Mouse (Mus musculus) midbrain, embryonic 14.5 days (tissue): Measurements from ENCODE around the gene Srp9. TPM values are rescaled to one million over a fixed set of nuclear protein-coding genes. Genes with fewer than 3 reads are reported as not detected.
A peak's percentile ranks its signal among the peaks of the same experiment; 100 is the strongest.

ENCODE experiments used
- ATAC-seq: fragments of 200-750 bp; cut with Nextera tagmentation; 2 replicates; pipeline ENCODE4 v1.8.0; 2017; ENCODE audit warnings: moderate number of reproducible peaks, moderate library complexity; ENCODE audit not compliant: low FRiP score, low TSS enrichment
- DNase-seq: peaks from one replicate; pipeline ENCODE4 v3.0.0-alpha.2; 2015
- H3K27ac ChIP-seq: fragments of 300-500 bp; sonication (generic); replicated peaks from 2 replicates; pipeline ENCODE4 v1.5.1; 2014; ENCODE audit warnings: mild to moderate bottlenecking, low read depth, low read length, moderate library complexity
- H3K27me3 ChIP-seq: fragments of 300-500 bp; sonication (generic); 2 replicates; pipeline ENCODE4 v1.6.1; 2014; ENCODE audit warnings: low read length, control low read depth, mixed read lengths; ENCODE audit not compliant: control insufficient read depth, insufficient read depth
- H3K36me3 ChIP-seq: fragments of 300-500 bp; sonication (generic); 2 replicates; pipeline ENCODE4 v1.6.1; 2014; ENCODE audit warnings: low read length, control low read depth; ENCODE audit not compliant: control insufficient read depth, insufficient read depth
- H3K4me1 ChIP-seq: fragments of 300-500 bp; sonication (generic); 2 replicates; pipeline ENCODE4 v1.6.1; 2014; ENCODE audit warnings: mild to moderate bottlenecking, antibody characterized with exemption, low read length, control low read depth; ENCODE audit not compliant: control insufficient read depth, insufficient read depth
- H3K4me2 ChIP-seq: fragments of 300-500 bp; sonication (generic); 2 replicates; pipeline ENCODE4 v1.6.1; 2014; ENCODE audit warnings: mild to moderate bottlenecking, low read length, moderate library complexity
- H3K4me3 ChIP-seq: fragments of 300-500 bp; sonication (generic); replicated peaks from 2 replicates; pipeline ENCODE4 v1.5.1; 2014; ENCODE audit warnings: low read depth, low read length
- H3K9ac ChIP-seq: fragments of 300-500 bp; sonication (generic); replicated peaks from 2 replicates; pipeline ENCODE4 v1.6.1; 2014; ENCODE audit warnings: mild to moderate bottlenecking, low read length, moderate library complexity
- H3K9me3 ChIP-seq: fragments of 300-500 bp; sonication (generic); 2 replicates; pipeline ENCODE4 v1.6.1; 2016; ENCODE audit warnings: low read length, control low read depth, mixed read lengths; ENCODE audit not compliant: control insufficient read depth
- WGBS: fragments of 180-500 bp; shearing (Covaris S2); extraction: QIAGEN DNeasy Blood & Tissue Kit; methylation state at CpG from one replicate; pipeline ENCODE4 v1.1.7; 2014; 5-methylcytosine and 5-hydroxymethylcytosine counted together
- polyA plus RNA-seq: library from polyadenylated mRNA; unstranded; fragments of >200 nt; fragmentation: Nextera tagmentation; extraction: Ambion mirVana; gene quantifications from 2 replicates; pipeline ENCODE4 v1.2.1, GENCODE M21; 2014

Gene Srp9
- polyA plus RNA-seq, 1 experiment from 2014 or later: 151 TPM

DNA sequence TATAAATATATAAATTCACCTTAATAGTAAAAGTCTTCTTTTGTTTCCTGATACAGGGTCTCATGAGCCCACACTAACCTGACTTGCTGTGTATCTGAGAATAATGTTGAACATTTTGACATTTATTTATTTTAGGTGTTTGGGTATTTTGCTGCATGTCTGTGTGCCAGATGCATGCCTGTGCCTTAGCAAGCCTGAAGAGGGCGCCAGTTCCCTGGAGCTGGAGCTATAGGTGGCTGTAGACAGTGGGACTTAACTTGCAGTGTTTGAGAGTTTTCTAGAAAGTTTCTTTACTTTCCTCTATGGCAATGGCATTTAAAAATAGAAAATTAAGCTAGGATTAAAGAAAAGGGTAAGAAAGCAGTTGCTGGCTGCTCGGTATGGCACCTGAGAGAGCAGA lies 6.3 kb downstream of the Srp9 start:
- no peak overlapping the region for H3K4me3 ChIP-seq
- ATAC-seq: no peak
- 59% methylated on average over 2 of the region's 2 CpGs for whole genome bisulfite sequencing

DNA sequence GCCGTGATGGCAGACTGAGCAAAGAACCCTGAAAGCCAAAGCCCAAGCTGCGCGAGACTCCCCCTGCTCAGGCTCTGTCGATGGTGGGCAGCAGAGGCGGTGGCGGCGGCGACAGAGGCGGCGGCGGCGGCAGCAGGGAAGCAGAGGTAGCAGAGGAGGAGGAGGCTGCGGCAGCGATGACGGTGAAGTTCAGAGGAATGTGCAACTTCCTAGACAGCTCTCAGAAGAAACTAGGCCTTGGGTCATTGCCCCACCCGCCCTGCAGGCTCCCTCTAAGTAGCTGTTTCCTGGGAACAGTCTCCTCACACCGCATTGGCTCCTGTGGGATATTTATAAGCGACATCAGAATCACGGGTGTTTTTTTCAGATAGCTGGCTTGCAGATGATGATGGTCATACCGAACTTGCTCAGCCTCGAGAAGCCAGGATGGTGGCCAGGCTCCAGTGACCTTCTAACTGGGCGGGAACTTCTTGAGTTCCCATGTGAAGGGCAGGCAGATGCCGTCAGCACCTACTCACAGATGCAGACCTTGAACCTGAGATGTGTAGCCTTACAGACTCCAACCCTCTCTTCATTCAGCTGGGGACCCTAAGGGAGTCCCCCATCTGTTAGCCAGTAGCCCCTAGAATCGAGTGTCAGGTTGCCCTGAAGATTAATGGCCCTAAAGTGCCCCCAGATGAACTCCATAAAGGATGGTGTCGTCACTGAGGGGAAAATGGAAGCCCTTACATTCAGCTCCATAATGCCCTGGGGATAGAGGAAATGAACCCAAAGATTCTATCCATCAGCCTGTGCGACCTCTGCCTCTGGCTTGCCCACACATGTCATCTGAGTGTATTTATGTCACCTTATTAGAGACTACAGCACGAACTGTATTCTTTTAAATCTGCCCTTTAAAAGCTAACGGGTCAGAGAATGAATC lies 12.9 kb downstream of the Srp9 start:
- no peak overlapping the region for H3K4me3 ChIP-seq
- H3K36me3 ChIP-seq: peaks cover 4% of the 10 kb centered on the region
- 68% methylated on average over 28 of the region's 28 CpGs for WGBS
- no peak overlapping the region for H3K4me2 ChIP-seq
- DNase-seq (no peak), ATAC-seq (no peak)
- H3K27me3 ChIP-seq: no peaks in the 10 kb centered on the region
- H3K9me3 ChIP-seq: no peaks in the 10 kb centered on the region
- H3K4me1 ChIP-seq: no peaks in the 10 kb centered on the region
- H3K9ac ChIP-seq: no peak overlapping the region
- no peak overlapping the region for H3K27ac ChIP-seq

More for the DNA sequence above, 6.3 kb downstream of the Srp9 start:
- Histone ChIP-seq H3K4me2 (no peak overlapping the region), H3K9ac (no peak overlapping the region), H3K4me1 (peaks cover 5% of the 10 kb centered on the region; the same call in 1 of the 2 replicates), H3K27me3 (no peaks in the 10 kb centered on the region), H3K27ac (no peak overlapping the region), H3K36me3 (peaks cover 23% of the 10 kb centered on the region), H3K9me3 (no peaks in the 10 kb centered on the region)
- peak; percentile 53 for DNase-seq

DNA sequence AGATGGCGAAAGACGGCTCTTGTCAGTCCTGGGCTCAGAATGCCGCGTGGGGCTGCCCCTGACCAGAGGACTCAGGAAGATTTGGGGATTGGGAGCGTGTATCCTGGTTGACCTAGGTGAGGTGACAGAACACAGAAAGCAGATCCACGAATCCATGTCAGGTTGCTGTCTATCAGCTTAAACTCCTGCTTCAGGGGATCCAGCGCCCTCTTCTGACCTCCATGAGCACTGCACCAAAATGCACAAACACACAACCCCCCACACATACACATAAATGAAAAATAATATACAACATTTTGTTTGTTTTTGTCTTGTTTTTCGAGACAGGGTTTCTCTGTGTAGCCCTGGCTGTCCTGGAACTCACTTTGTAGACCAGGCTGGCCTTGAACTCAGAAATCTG lies 13.6 kb downstream of the Srp9 start:
- H3K4me3 ChIP-seq: no peak overlapping the region
- DNase-seq: no peak
- H3K27ac ChIP-seq: no peak overlapping the region

DNA sequence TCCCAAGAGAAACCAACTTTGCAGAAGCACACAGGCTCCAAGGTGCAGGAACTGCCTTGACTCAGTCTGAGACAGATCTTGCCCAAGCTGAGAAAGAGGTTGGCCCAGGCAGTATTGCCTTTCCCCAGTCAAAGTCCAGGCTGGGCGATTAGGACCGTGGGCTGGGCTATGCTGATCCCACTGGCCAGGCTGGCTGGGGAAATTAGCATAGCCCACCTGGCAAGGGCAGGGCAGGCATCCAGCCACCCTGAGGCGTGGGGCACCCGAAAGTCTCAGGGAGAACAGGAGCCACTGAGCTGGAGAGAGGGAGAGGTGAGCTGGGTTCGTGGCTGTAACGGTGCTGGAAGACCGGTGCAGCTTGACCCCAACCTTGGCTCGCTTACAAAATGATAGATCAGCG lies 15.4 kb downstream of the Srp9 start:
- WGBS: 36% methylated on average over 9 of the region's 9 CpGs
- Histone ChIP-seq H3K4me2 (no peak overlapping the region), H3K9ac (no peak overlapping the region), H3K27me3 (no peaks in the 10 kb centered on the region), H3K36me3 (no peaks in the 10 kb centered on the region), H3K4me3 (no peak overlapping the region), H3K27ac (no peak overlapping the region), H3K9me3 (no peaks in the 10 kb centered on the region), H3K4me1 (no peaks in the 10 kb centered on the region)
- ATAC-seq (no peak), DNase-seq (no peak)

More for the DNA sequence above, 13.6 kb downstream of the Srp9 start:
- Histone ChIP-seq H3K27me3 (no peaks in the 10 kb centered on the region), H3K9ac (no peak overlapping the region), H3K4me2 (no peak overlapping the region), H3K9me3 (no peaks in the 10 kb centered on the region), H3K4me1 (no peaks in the 10 kb centered on the region), H3K36me3 (no peaks in the 10 kb centered on the region)
- 75% methylated on average over 8 of the region's 8 CpGs for WGBS
- no peak for ATAC-seq

DNA sequence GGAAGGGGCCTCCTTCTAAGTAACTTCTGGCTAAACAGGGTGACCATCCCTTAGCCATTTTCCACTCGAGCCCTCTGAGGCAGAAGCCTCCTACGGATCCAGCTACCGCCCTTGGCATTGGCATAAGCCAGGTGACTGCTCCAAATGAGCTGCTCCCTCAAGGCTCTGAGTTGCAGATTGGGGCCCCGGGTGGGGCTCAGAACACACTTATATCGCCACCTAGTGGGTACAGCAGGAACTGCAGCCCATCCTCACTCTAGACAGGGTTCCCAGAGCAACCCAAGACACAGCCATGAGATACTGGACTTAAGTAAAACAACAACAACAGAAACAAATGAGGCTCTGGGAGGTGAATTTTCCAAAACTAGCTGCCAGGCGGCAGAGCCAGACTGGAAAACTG lies 15.8 kb downstream of the Srp9 start:
- Histone ChIP-seq H3K4me2 (no peak overlapping the region), H3K4me1 (no peaks in the 10 kb centered on the region), H3K9me3 (no peaks in the 10 kb centered on the region), H3K9ac (no peak overlapping the region), H3K36me3 (no peaks in the 10 kb centered on the region), H3K27ac (no peak overlapping the region), H3K27me3 (no peaks in the 10 kb centered on the region), H3K4me3 (no peak overlapping the region)
- DNase-seq: peak; percentile 89
- whole genome bisulfite sequencing: 2% methylated on average over 6 of the region's 6 CpGs
- no peak; the same call in 1 of the 2 replicates for ATAC-seq

DNA sequence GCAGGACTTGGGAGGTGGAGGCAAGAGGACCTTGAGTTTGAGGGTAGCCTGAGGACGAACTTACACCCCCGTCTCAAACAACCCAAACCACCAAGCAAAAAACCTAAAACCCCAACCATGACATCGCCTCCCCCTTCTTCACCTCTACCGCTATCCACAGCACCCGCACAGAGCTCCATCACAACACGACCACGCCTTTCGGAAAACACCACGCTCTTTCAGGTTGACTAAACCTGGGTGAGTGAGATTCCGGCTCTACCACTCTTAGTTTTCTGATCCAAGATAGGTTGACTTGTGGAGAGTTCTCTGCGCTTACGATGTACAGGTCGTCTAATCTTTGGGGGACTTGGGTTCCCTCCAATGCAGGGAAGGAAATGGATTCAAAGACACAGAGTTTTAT lies 18.2 kb downstream of the Srp9 start:
- no peak overlapping the region for H3K27ac ChIP-seq
- H3K4me3 ChIP-seq: no peak overlapping the region
- DNase-seq (no peak), ATAC-seq (no peak)
- no peaks in the 10 kb centered on the region for H3K36me3 ChIP-seq
- no peak overlapping the region for H3K9ac ChIP-seq
- no peaks in the 10 kb centered on the region for H3K9me3 ChIP-seq
- WGBS: 94% methylated on average over 13 of the region's 13 CpGs
- H3K27me3 ChIP-seq: no peaks in the 10 kb centered on the region
- no peaks in the 10 kb centered on the region for H3K4me1 ChIP-seq
- no peak overlapping the region for H3K4me2 ChIP-seq

DNA sequence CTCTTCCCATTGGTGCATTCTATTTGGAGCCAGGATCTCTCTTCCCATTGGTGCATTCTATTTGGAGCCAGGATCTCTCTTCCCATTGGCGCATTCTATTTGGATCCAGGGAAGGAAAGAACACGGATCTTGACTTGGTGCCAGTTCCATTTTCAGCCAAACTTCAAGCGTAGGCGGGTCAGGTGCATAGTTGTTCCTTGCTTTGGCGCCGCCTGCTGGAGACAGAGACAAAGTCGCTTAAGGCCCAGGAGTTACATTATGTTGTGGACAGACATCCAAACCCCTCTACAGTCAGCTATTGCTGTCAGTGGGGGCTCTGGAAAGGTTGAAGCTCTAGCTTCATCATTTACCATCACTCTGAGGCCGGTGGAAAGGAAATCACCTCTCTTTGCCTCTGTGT lies 18.8 kb downstream of the Srp9 start:
- DNase-seq (peak; percentile 12), ATAC-seq (no peak)
- H3K4me1 ChIP-seq: no peaks in the 10 kb centered on the region
- H3K36me3 ChIP-seq: no peaks in the 10 kb centered on the region
- H3K4me2 ChIP-seq: no peak overlapping the region
- 78% methylated on average over 8 of the region's 8 CpGs for WGBS
- H3K27me3 ChIP-seq: no peaks in the 10 kb centered on the region
- no peaks in the 10 kb centered on the region for H3K9me3 ChIP-seq
- no peak overlapping the region for H3K9ac ChIP-seq
- H3K4me3 ChIP-seq: no peak overlapping the region
- H3K27ac ChIP-seq: no peak overlapping the region

DNA sequence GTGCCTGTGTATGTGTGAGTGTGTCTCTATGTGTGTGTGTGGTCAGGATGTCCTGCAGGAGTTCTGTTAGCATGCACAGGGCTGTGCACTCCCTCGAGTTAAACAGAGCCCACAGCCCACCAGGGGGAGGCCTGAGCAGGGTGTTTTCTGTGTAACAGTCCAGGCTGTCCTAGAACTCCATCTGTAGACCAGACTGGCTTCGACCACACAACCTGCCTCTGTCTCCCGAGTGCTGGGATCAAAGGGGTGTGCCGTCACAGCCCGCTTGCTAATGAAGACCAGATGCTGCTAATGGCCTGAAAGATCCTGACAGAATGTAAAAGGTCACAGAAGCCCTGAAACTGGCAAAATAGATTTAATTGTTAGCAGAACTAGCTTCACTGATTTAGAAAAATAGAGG lies 21.0 kb downstream of the Srp9 start:
- ATAC-seq (no peak), DNase-seq (no peak)
- no peaks in the 10 kb centered on the region for H3K27me3 ChIP-seq
- no peaks in the 10 kb centered on the region for H3K36me3 ChIP-seq
- 54% methylated on average over 5 of the region's 5 CpGs for WGBS
- H3K4me3 ChIP-seq: no peak overlapping the region
- no peaks in the 10 kb centered on the region for H3K9me3 ChIP-seq
- H3K9ac ChIP-seq: no peak overlapping the region
- H3K4me2 ChIP-seq: no peak overlapping the region
- H3K4me1 ChIP-seq: no peaks in the 10 kb centered on the region
- H3K27ac ChIP-seq: no peak overlapping the region

DNA sequence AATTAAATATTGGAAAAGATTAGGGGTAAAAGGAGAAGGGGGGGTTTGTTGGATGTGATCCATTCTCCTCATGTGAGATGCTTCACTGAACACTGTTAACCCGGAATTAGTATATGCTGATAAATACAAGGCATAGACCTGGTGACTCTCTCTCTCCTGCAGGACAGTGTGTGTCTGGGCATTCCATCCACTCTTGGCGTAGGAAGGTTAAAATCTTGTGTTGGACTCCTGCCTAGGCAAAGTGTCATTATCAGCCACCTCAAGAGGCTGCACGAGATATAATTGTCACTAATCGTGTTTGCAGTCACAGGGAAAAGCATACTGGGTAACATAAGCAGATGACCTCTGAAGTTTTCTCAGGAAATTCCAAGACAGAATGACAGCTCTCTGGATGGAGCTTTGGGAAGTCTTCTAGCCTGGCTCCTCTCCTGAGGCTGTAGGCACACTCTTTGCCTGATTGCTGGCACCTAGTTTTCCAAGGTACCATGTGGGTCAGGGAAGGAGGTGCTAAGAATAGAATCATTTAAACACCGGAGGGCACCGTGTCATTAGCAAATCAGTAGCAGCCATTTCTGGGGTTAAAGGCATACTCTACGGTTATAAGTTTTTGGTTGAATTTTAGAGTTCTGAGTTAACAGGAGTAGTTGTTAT lies 24.5 kb downstream of the Srp9 start:
- ATAC-seq: no peak
- Histone ChIP-seq H3K9ac (no peak overlapping the region), H3K4me3 (no peak overlapping the region)

More for the DNA sequence above, 24.5 kb downstream of the Srp9 start:
- H3K36me3 ChIP-seq: no peaks in the 10 kb centered on the region
- no peak overlapping the region for H3K27ac ChIP-seq
- no peak overlapping the region for H3K4me2 ChIP-seq
- 83% methylated on average over 7 of the region's 7 CpGs for WGBS
- H3K27me3 ChIP-seq: no peaks in the 10 kb centered on the region
- H3K9me3 ChIP-seq: no peaks in the 10 kb centered on the region
- no peak for DNase-seq
- no peaks in the 10 kb centered on the region for H3K4me1 ChIP-seq
